Mouse (Mus musculus): ENCODE data around the gene Ubtd2. TPM values are rescaled to one million over a fixed set of nuclear protein-coding genes. Genes with fewer than 3 reads are reported as not detected.
A peak's percentile ranks its signal among the peaks of the same experiment; 100 is the strongest.

Gene Ubtd2
- polyA plus RNA-seq, 1 experiment from 2014 or later, result 53.7 TPM

GRCm38 (mm10) chr11:32545605-32546004 lies 90.4 kb downstream of the Ubtd2 start:
- WGBS, result 35% methylated on average over 12 of the region's 12 CpGs
- H3K4me1 ChIP-seq (replicated peaks; ENCODE audit: control insufficient read depth, insufficient read depth, low read length), result peaks cover 11% of the 10 kb centered on the region; the same call in 1 of the 2 replicates
- H3K27me3 ChIP-seq (ENCODE audit: control insufficient read depth, insufficient read depth, low read length), result no peaks in the 10 kb centered on the region
- no peaks in the 10 kb centered on the region for H3K36me3 ChIP-seq (replicated peaks; ENCODE audit: control insufficient read depth, insufficient read depth)
- no peaks in the 10 kb centered on the region for H3K9me3 ChIP-seq (ENCODE audit: control insufficient read depth, low read length)
- no peak overlapping the region for H3K4me3 ChIP-seq (replicated peaks; ENCODE audit: low read length)
- H3K9ac ChIP-seq, result no peak overlapping the region
- ATAC-seq (ENCODE audit: low FRiP score), result no peak; the same call in 1 of the 2 replicates
- no peak for DNase-seq (ENCODE audit: low spot score)
- no peak overlapping the region for H3K4me2 ChIP-seq (replicated peaks)
- H3K27ac ChIP-seq, result no peak overlapping the region

- H3K27ac ChIP-seq, result no peak overlapping the region
- no peak overlapping the region for H3K9ac ChIP-seq
- H3K4me2 ChIP-seq (replicated peaks), result no peak overlapping the region
- H3K27me3 ChIP-seq (ENCODE audit: control insufficient read depth, insufficient read depth, low read length), result no peaks in the 10 kb centered on the region
- H3K9me3 ChIP-seq (ENCODE audit: control insufficient read depth, low read length), result no peaks in the 10 kb centered on the region
- 79% methylated on average over 5 of the region's 5 CpGs for WGBS
- ATAC-seq (ENCODE audit: low FRiP score) (no peak), DNase-seq (ENCODE audit: low spot score) (no peak)
- H3K4me3 ChIP-seq (replicated peaks; ENCODE audit: low read length), result no peak overlapping the region
- no peaks in the 10 kb centered on the region for H3K36me3 ChIP-seq (replicated peaks; ENCODE audit: control insufficient read depth, insufficient read depth)
- peaks cover 11% of the 10 kb centered on the region; the same call in 1 of the 2 replicates for H3K4me1 ChIP-seq (replicated peaks; ENCODE audit: control insufficient read depth, insufficient read depth, low read length)
Observed at GRCm38 (mm10) chr11:32546483-32546882, 91.3 kb downstream of the Ubtd2 start.

GRCm38 (mm10) chr11:32547391-32547947 lies 92.3 kb downstream of the Ubtd2 start:
- no peak for DNase-seq (ENCODE audit: low spot score)
- H3K27me3 ChIP-seq (ENCODE audit: control insufficient read depth, insufficient read depth, low read length), result no peaks in the 10 kb centered on the region
- H3K9ac ChIP-seq, result no peak overlapping the region
- H3K4me1 ChIP-seq (replicated peaks; ENCODE audit: control insufficient read depth, insufficient read depth, low read length), result peaks cover 20% of the 10 kb centered on the region
- no peaks in the 10 kb centered on the region for H3K36me3 ChIP-seq (replicated peaks; ENCODE audit: control insufficient read depth, insufficient read depth)
- ATAC-seq (ENCODE audit: low FRiP score), result no peak
- WGBS, result 73% methylated on average over 10 of the region's 10 CpGs
- no peak overlapping the region for H3K27ac ChIP-seq
- no peak overlapping the region for H3K4me3 ChIP-seq (replicated peaks; ENCODE audit: low read length)
- H3K4me2 ChIP-seq (replicated peaks), result no peak overlapping the region
- no peaks in the 10 kb centered on the region for H3K9me3 ChIP-seq (ENCODE audit: control insufficient read depth, low read length)

DNA sequence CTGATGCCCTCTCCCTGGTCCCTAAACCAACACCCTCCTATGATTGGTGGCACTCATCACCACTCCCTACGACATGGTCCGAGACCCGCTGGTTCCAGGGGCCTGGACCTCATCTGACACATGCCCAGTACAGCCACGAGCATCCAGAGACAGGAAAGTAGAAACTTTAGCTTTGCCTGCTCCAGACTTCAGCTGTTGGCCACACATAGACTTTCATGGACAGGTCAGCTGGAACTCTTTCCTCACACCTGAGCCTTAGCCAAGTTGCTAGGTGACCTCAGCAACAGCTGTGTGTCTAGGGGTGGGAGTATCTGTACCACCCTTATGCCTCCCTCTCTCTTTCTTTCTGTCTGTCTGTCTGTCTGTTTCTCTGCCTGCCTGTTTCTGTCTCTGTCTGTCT lies 93.1 kb downstream of the Ubtd2 start:
- no peak overlapping the region for H3K27ac ChIP-seq
- no peaks in the 10 kb centered on the region for H3K36me3 ChIP-seq (replicated peaks; ENCODE audit: control insufficient read depth, insufficient read depth)
- peaks cover 24% of the 10 kb centered on the region for H3K4me1 ChIP-seq (replicated peaks; ENCODE audit: control insufficient read depth, insufficient read depth, low read length)
- H3K4me2 ChIP-seq (replicated peaks), result no peak overlapping the region
- no peaks in the 10 kb centered on the region for H3K27me3 ChIP-seq (ENCODE audit: control insufficient read depth, insufficient read depth, low read length)
- ATAC-seq (ENCODE audit: low FRiP score) (no peak), DNase-seq (ENCODE audit: low spot score) (no peak)
- H3K4me3 ChIP-seq (replicated peaks; ENCODE audit: low read length), result no peak overlapping the region
- 91% methylated on average over 4 of the region's 4 CpGs for WGBS
- H3K9me3 ChIP-seq (ENCODE audit: control insufficient read depth, low read length), result no peaks in the 10 kb centered on the region
- no peak overlapping the region for H3K9ac ChIP-seq

DNA sequence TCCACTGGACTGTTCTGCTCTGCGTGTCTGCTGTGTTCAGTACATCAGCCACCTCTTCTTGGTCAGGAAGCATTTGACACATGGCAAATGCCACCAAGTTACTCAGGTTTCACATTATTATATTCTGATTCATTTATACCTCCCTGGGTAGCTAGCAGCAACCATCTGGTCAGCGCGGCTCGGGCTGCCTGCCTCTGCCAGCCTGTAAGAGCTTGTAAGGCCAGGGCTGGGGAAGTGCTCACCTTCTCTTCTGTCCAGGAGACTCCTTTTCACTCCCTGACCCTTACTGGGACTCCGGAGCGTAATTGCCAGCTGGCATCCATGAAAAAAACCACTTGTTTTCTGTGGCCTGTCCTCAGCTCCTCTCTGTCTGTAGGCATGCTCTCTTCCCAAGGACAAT lies 94.1 kb downstream of the Ubtd2 start:
- Histone ChIP-seq H3K27me3 (ENCODE audit: control insufficient read depth, insufficient read depth, low read length) (no peaks in the 10 kb centered on the region), H3K9ac (no peak overlapping the region), H3K27ac (no peak overlapping the region), H3K4me2 (replicated peaks) (no peak overlapping the region), H3K4me1 (replicated peaks; ENCODE audit: control insufficient read depth, insufficient read depth, low read length) (peaks cover 25% of the 10 kb centered on the region), H3K9me3 (ENCODE audit: control insufficient read depth, low read length) (no peaks in the 10 kb centered on the region), H3K4me3 (replicated peaks; ENCODE audit: low read length) (no peak overlapping the region), H3K36me3 (replicated peaks; ENCODE audit: control insufficient read depth, insufficient read depth) (no peaks in the 10 kb centered on the region)
- DNase-seq (ENCODE audit: low spot score) (no peak), ATAC-seq (ENCODE audit: low FRiP score) (no peak)
- whole genome bisulfite sequencing, result 48% methylated on average over 6 of the region's 6 CpGs

- H3K4me1 ChIP-seq (replicated peaks; ENCODE audit: control insufficient read depth, insufficient read depth, low read length), result peaks cover 25% of the 10 kb centered on the region
Observed at GRCm38 (mm10) chr11:32550102-32550501, 94.9 kb downstream of the Ubtd2 start.

GRCm38 (mm10) chr11:32551056-32551455 lies 95.9 kb downstream of the Ubtd2 start:
- Histone ChIP-seq H3K9me3 (ENCODE audit: control insufficient read depth, low read length) (no peaks in the 10 kb centered on the region), H3K27ac (no peak overlapping the region), H3K4me2 (replicated peaks) (no peak overlapping the region), H3K36me3 (replicated peaks; ENCODE audit: control insufficient read depth, insufficient read depth) (no peaks in the 10 kb centered on the region), H3K4me3 (replicated peaks; ENCODE audit: low read length) (no peak overlapping the region), H3K4me1 (replicated peaks; ENCODE audit: control insufficient read depth, insufficient read depth, low read length) (peaks cover 22% of the 10 kb centered on the region), H3K9ac (no peak overlapping the region), H3K27me3 (ENCODE audit: control insufficient read depth, insufficient read depth, low read length) (no peaks in the 10 kb centered on the region)
- ATAC-seq (ENCODE audit: low FRiP score) (no peak), DNase-seq (ENCODE audit: low spot score) (no peak)
- 93% methylated on average over 4 of the region's 4 CpGs for WGBS

More at GRCm38 (mm10) chr11:32550102-32550501, 94.9 kb downstream of the Ubtd2 start:
- H3K9ac ChIP-seq, result no peak overlapping the region
- ATAC-seq (ENCODE audit: low FRiP score) (no peak), DNase-seq (ENCODE audit: low spot score) (no peak)
- no peak overlapping the region for H3K4me2 ChIP-seq (replicated peaks)
- WGBS, result 33% methylated on average over 4 of the region's 4 CpGs
- no peak overlapping the region for H3K4me3 ChIP-seq (replicated peaks; ENCODE audit: low read length)
- H3K9me3 ChIP-seq (ENCODE audit: control insufficient read depth, low read length), result no peaks in the 10 kb centered on the region
- no peak overlapping the region for H3K27ac ChIP-seq
- H3K27me3 ChIP-seq (ENCODE audit: control insufficient read depth, insufficient read depth, low read length), result no peaks in the 10 kb centered on the region
- H3K36me3 ChIP-seq (replicated peaks; ENCODE audit: control insufficient read depth, insufficient read depth), result no peaks in the 10 kb centered on the region

DNA sequence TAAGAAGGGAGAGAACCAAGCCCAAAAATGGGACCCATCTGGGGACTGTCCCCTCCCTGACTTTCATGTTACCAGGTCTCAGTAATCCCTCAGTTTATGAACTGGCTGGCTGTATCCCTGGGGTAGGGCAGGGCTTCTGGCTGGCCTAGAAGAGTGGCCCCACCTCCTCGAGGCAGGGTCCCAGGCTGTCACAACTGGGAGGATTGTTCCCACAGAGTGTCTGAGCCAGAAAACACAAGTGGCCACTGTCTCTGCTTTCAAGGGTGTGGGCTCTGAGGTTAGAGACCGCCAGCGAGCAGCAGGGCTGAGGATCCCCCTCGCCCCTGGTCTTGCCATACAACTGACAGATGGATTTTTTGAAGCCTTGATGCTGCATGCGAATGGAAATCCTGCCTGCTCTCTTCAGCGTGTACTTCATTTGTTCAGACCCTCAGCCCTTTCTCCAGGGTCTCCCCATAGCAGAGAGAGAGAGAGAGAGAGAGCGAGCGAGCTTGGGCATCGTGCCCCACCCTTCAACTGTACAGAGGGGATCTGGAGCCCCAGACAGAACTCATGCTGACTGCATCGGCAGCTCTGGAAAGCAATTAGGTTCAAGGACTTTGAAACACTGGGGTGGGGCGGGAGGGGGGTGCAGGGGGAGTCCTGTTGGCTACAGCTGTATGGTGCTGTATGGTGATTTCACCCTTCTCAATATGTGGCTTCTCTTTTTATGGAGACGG lies 96.6 kb downstream of the Ubtd2 start:
- Histone ChIP-seq H3K27me3 (ENCODE audit: control insufficient read depth, insufficient read depth, low read length) (no peaks in the 10 kb centered on the region), H3K4me2 (replicated peaks) (no peak overlapping the region), H3K9ac (0 out of 2 replicates have a peak overlapping the region, but pooled peaks have one; percentile 8), H3K27ac (peak overlapping the region; percentile 47), H3K4me3 (replicated peaks; ENCODE audit: low read length) (no peak overlapping the region), H3K9me3 (ENCODE audit: control insufficient read depth, low read length) (no peaks in the 10 kb centered on the region), H3K4me1 (replicated peaks; ENCODE audit: control insufficient read depth, insufficient read depth, low read length) (peaks cover 22% of the 10 kb centered on the region), H3K36me3 (replicated peaks; ENCODE audit: control insufficient read depth, insufficient read depth) (no peaks in the 10 kb centered on the region)
- DNase-seq (ENCODE audit: low spot score), result no peak
- peak; percentile 49; the same call in 1 of the 2 replicates for ATAC-seq (ENCODE audit: low FRiP score)
- 44% methylated on average over 12 of the region's 12 CpGs for WGBS

- DNase-seq (ENCODE audit: low spot score), result no peak
- 63% methylated on average over 13 of the region's 13 CpGs for WGBS
- Histone ChIP-seq H3K36me3 (replicated peaks; ENCODE audit: control insufficient read depth, insufficient read depth) (no peaks in the 10 kb centered on the region), H3K4me3 (replicated peaks; ENCODE audit: low read length) (no peak overlapping the region), H3K27ac (peak overlapping the region; percentile 47), H3K9ac (no peak overlapping the region), H3K4me1 (replicated peaks; ENCODE audit: control insufficient read depth, insufficient read depth, low read length) (peaks cover 22% of the 10 kb centered on the region), H3K9me3 (ENCODE audit: control insufficient read depth, low read length) (no peaks in the 10 kb centered on the region), H3K4me2 (replicated peaks) (no peak overlapping the region), H3K27me3 (ENCODE audit: control insufficient read depth, insufficient read depth, low read length) (no peaks in the 10 kb centered on the region)
- ATAC-seq (ENCODE audit: low FRiP score), result peak; percentile 18; the same call in 1 of the 2 replicates
Observed at GRCm38 (mm10) chr11:32552401-32553090, 97.4 kb downstream of the Ubtd2 start.

All from hindbrain, embryonic 14.5 days (tissue).